Mouse (Mus musculus): ENCODE measurements around the gene Pglyrp1. TPM values are rescaled to one million over a fixed set of nuclear protein-coding genes. Genes with fewer than 3 reads are reported as not detected.

The Pglyrp1 gene
- polyA plus RNA-seq, 1 experiment from 2014 or later, result 3.2 TPM

DNA sequence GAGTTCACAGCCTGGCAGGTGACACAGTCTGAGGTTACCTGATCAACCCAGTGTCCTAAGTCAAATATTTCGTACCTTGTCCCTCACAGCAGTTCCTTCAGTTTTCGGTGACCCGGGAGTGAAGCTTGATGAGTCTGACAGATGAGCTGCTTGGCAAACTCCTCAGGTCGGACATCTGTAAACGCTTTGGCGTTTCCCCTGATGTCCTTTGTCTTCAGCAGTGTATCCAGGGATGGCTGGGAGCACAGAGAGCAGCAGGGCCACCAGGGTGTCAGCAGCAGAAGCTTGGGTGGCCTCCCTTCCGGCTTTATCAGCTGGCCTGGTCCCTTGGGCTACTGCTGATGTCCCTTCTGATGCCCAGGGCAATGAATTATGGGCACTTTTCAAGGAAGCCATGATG, 7.6 kb downstream of the Pglyrp1 start:
- Histone ChIP-seq H3K27me3 (ENCODE audit: insufficient read depth, low read length) (no peaks in the 10 kb centered on the region), H3K9me3 (replicated peaks; ENCODE audit: low read length) (no peaks in the 10 kb centered on the region), H3K4me1 (replicated peaks; ENCODE audit: insufficient read depth, low read length) (no peaks in the 10 kb centered on the region), H3K36me3 (ENCODE audit: insufficient read depth, low read length) (no peaks in the 10 kb centered on the region), H3K9ac (ENCODE audit: low read depth, low read length) (no peak overlapping the region), H3K27ac (no peak overlapping the region), H3K4me2 (ENCODE audit: low read length) (no peak overlapping the region), H3K4me3 (replicated peaks; ENCODE audit: low read depth, low read length) (no peak overlapping the region)
- ATAC-seq (replicated peaks; ENCODE audit: low FRiP score, low read depth) (no peak), DNase-seq (ENCODE audit: low spot score) (no peak)
- no peak for TF ChIP-seq CTCF (IDR thresholded peaks at IDR 0.05; ENCODE audit: low read depth)
- WGBS, result 70% methylated on average over 7 of the region's 7 CpGs

DNA sequence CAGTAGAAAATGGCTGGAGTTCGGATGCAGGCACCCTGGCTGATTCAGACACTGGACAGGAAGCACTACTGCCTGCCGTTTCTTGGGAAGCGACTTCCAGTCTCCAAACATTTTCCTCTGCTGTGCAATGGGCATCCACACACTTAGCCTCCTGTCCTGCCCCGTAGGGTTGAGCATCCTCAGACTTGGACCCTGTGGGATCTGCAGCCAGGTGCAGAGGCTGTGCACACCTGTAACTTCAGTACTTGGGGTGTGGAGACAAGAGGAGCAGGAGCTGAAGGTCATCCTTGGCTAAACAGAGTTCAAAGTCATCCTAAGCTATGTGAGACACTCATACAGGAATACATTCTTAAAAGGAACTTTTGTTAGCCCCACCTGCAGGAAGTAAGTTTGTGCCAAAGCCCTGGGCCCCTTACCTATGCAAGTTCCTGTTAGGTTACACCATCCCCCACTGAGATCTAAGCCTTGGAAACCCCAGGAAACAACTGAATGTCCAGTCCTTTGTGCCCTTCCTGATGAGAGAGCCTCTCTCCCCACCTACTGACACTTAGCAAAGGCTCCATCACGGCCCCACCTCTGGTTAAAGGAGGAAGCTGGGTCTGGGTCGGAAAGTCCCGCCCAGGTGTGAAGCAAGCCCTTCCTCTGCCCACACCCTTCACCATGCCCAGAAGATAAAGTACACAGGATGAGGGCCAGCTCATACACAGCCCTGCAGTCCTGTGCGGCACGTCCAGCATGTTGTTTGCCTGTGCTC, 13.0 kb downstream of the Pglyrp1 start:
- H3K36me3 ChIP-seq (ENCODE audit: insufficient read depth, low read length), result no peaks in the 10 kb centered on the region
- 53% methylated on average over 9 of the region's 9 CpGs for WGBS
- no peak overlapping the region for H3K4me2 ChIP-seq (ENCODE audit: low read length)
- no peaks in the 10 kb centered on the region for H3K4me1 ChIP-seq (replicated peaks; ENCODE audit: insufficient read depth, low read length)
- no peaks in the 10 kb centered on the region for H3K27me3 ChIP-seq (ENCODE audit: insufficient read depth, low read length)
- H3K9ac ChIP-seq (ENCODE audit: low read depth, low read length), result no peak overlapping the region
- TF ChIP-seq CTCF (IDR thresholded peaks at IDR 0.05; ENCODE audit: low read depth), result no peak
- no peaks in the 10 kb centered on the region for H3K9me3 ChIP-seq (replicated peaks; ENCODE audit: low read length)
- H3K4me3 ChIP-seq (replicated peaks; ENCODE audit: low read depth, low read length), result no peak overlapping the region
- DNase-seq (ENCODE audit: low spot score) (no peak), ATAC-seq (replicated peaks; ENCODE audit: low FRiP score, low read depth) (no peak)
- H3K27ac ChIP-seq, result no peak overlapping the region

DNA sequence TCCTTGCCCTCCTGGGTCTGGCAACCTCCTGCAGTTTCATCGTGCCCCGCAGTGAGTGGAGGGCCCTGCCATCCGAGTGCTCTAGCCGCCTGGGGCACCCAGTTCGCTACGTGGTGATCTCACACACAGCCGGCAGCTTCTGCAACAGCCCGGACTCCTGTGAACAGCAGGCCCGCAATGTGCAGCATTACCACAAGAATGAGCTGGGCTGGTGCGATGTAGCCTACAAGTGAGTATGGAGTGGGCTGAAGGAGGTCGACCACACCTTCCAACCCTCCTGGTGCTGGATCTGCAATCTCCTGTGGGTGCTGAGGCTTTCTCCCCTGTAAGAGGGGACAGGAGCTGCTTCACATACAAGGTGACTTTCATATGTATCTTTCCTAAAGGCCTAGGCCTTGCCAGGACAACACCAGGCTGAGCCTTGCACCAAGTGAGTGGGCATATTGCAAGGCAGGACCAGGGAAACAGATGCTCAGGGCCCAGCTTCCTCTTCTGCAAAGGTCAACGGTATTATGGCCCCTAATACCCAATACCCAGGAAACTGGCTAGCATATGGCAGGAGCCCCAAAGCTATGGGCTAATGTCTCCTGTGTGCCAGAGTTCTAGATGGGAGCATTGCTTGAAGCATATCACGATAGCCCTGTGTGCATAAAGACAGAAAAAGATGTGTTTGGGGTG, 13.8 kb downstream of the Pglyrp1 start:
- Histone ChIP-seq H3K9me3 (replicated peaks; ENCODE audit: low read length) (no peaks in the 10 kb centered on the region), H3K9ac (ENCODE audit: low read depth, low read length) (no peak overlapping the region), H3K4me2 (ENCODE audit: low read length) (no peak overlapping the region), H3K27me3 (ENCODE audit: insufficient read depth, low read length) (no peaks in the 10 kb centered on the region), H3K36me3 (ENCODE audit: insufficient read depth, low read length) (no peaks in the 10 kb centered on the region), H3K27ac (no peak overlapping the region), H3K4me1 (replicated peaks; ENCODE audit: insufficient read depth, low read length) (no peaks in the 10 kb centered on the region), H3K4me3 (replicated peaks; ENCODE audit: low read depth, low read length) (no peak overlapping the region)
- DNase-seq (ENCODE audit: low spot score) (no peak), ATAC-seq (replicated peaks; ENCODE audit: low FRiP score, low read depth) (no peak)
- WGBS, result 57% methylated on average over 13 of the region's 13 CpGs
- no peak for TF ChIP-seq CTCF (IDR thresholded peaks at IDR 0.05; ENCODE audit: low read depth)

DNA sequence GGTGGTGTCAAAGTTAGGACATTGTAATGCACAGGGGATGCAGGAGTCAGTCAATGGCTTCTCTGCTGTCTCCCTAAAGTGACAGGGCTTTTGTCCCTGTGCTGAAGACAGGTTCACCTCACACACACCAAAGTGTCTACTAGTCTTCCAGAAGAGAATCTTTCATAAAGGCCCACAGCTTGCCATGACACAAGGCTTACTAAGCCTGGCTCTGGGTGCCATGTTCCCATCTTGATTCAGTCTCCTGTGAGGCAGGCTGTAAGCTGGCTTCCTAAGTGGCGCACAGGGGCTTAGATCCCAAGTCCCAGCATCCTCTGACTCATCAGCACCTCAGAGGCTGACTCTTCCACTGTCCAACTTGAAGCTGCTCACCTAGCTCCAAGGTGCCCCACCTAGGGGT, 15.8 kb downstream of the Pglyrp1 start:
- no peak for ATAC-seq (replicated peaks; ENCODE audit: low FRiP score, low read depth)
- WGBS, result 89% methylated on average over 1 of the region's 1 CpGs
- Histone ChIP-seq H3K4me3 (replicated peaks; ENCODE audit: low read depth, low read length) (no peak overlapping the region), H3K36me3 (ENCODE audit: insufficient read depth, low read length) (no peaks in the 10 kb centered on the region), H3K27me3 (ENCODE audit: insufficient read depth, low read length) (no peaks in the 10 kb centered on the region), H3K4me2 (ENCODE audit: low read length) (no peak overlapping the region), H3K4me1 (replicated peaks; ENCODE audit: insufficient read depth, low read length) (no peaks in the 10 kb centered on the region), H3K27ac (no peak overlapping the region), H3K9me3 (replicated peaks; ENCODE audit: low read length) (no peaks in the 10 kb centered on the region), H3K9ac (ENCODE audit: low read depth, low read length) (no peak overlapping the region)
- DNase-seq (ENCODE audit: low spot score), result no peak
- TF ChIP-seq CTCF (IDR thresholded peaks at IDR 0.05; ENCODE audit: low read depth), result no peak

DNA sequence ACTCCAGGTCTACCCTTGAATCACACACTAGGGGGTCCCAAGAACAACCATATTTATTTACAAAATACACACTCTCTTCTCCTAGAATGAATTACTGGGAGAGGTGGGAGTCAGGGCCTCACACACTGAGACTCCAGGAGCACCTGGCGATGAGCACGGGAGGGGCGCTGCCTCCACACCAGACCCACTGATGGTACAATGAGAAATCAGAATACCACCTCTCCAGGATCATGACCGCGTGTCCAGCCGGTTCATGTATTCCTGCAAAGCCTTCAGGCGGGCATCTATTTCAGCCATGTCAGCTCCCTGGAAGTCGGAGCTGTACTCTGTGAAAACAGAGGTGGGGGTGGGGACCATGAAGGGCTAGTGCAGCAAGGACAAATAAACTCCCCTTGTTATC, 19.7 kb downstream of the Pglyrp1 start:
- Histone ChIP-seq H3K4me3 (replicated peaks; ENCODE audit: low read depth, low read length) (no peak overlapping the region), H3K27me3 (ENCODE audit: insufficient read depth, low read length) (no peaks in the 10 kb centered on the region), H3K27ac (no peak overlapping the region), H3K4me2 (ENCODE audit: low read length) (no peak overlapping the region), H3K9me3 (replicated peaks; ENCODE audit: low read length) (no peaks in the 10 kb centered on the region), H3K9ac (ENCODE audit: low read depth, low read length) (no peak overlapping the region), H3K4me1 (replicated peaks; ENCODE audit: insufficient read depth, low read length) (peaks cover 19% of the 10 kb centered on the region), H3K36me3 (ENCODE audit: insufficient read depth, low read length) (no peaks in the 10 kb centered on the region)
- 68% methylated on average over 8 of the region's 8 CpGs for WGBS
- ATAC-seq (replicated peaks; ENCODE audit: low FRiP score, low read depth) (no peak), DNase-seq (ENCODE audit: low spot score) (no peak)
- TF ChIP-seq CTCF (IDR thresholded peaks at IDR 0.05; ENCODE audit: low read depth), result no peak

DNA sequence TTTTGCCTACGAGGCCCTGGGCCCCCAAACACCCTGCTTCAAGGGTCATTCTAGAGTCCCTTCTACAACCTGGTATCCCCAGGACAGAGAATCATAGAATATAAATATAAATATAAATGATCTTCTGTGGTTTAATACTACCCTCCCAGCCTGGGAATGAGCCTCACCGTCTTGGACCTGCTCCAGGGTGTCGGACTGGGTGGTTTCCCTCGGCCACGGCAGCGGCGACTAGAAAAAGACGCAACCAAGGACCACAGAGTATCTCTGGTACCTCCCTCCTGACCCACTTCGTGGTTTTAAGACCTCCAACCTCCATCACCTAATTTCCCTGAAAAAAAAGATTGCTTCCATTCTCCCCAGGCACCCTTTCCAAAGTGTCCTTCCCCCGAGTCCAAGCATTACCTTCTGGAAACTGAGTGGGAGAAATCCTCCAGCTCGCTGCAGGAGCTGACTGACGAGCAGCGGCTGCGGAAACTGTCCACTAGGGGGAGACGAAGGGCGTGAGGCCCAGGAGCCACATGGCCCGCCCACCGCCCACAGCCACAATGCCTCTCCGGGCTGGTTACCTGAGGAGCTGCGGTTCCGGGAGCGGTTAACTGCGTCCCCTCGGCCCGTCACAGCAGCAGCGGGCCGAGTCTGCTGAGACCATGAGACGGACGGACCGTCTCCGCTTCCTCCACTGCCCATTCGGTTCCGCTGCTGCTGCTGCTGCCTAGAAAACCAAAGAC, 20.9 kb downstream of the Pglyrp1 start:
- 19% methylated on average over 33 of the region's 33 CpGs for WGBS
- Histone ChIP-seq H3K27ac (no peak overlapping the region), H3K4me2 (ENCODE audit: low read length) (peak overlapping the region; percentile 85), H3K9ac (ENCODE audit: low read depth, low read length) (no peak overlapping the region), H3K36me3 (ENCODE audit: insufficient read depth, low read length) (no peaks in the 10 kb centered on the region), H3K4me3 (replicated peaks; ENCODE audit: low read depth, low read length) (peak overlapping the region; percentile 28), H3K27me3 (ENCODE audit: insufficient read depth, low read length) (no peaks in the 10 kb centered on the region), H3K4me1 (replicated peaks; ENCODE audit: insufficient read depth, low read length) (peaks cover 19% of the 10 kb centered on the region), H3K9me3 (replicated peaks; ENCODE audit: low read length) (no peaks in the 10 kb centered on the region)
- ATAC-seq (replicated peaks; ENCODE audit: low FRiP score, low read depth), result peak; percentile 61
- peak; percentile 88 for DNase-seq (ENCODE audit: low spot score)
- peak; percentile 94 for TF ChIP-seq CTCF (IDR thresholded peaks at IDR 0.05; ENCODE audit: low read depth)
